Mouse (Mus musculus): ENCODE results near the gene Fos.

DNA sequence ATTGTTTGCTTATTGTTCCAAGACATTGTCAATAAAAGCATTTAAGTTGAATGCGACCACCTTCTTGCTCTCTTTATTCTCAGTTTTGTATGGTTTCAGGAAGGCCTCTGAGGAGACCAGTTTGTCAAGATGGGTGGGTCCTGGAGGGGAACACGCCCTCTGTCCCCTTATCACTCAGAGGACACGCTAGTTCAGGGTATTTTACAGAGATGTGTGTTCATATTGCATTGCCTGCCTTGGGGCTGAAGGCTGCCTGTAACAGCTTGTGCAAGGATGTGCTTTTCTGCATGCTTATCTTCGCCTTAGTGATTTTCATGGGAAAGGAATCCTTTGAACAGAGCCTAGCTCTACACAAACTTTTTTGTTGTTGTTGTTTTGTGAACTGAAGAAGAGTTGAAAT is 3.5 kb downstream of the Fos start:
- no peak for TF ChIP-seq MAFK (IDR thresholded peaks at IDR 0.05; ENCODE audit: insufficient read depth, low read depth, low read length)
- no peak for TF ChIP-seq ZNF384 (IDR thresholded peaks at IDR 0.05; ENCODE audit: low read depth, low read length)
- TF ChIP-seq ZC3H11A (IDR thresholded peaks at IDR 0.05; ENCODE audit: borderline replicate concordance, low read depth, low read length), result no peak
- TF ChIP-seq HCFC1 (IDR thresholded peaks at IDR 0.05; ENCODE audit: borderline replicate concordance, insufficient read depth, low read length), result no peak

Measured in ES-E14 (cell line).